Mouse (Mus musculus) testis, postnatal 10 days (tissue): Measurements from ENCODE around the gene Col8a2.

Experiments
- DNase-seq: peaks from one replicate; pipeline ENCODE4 v3.0.0; 2021; ENCODE audit warnings: low spot score

Gene Col8a2

DNA sequence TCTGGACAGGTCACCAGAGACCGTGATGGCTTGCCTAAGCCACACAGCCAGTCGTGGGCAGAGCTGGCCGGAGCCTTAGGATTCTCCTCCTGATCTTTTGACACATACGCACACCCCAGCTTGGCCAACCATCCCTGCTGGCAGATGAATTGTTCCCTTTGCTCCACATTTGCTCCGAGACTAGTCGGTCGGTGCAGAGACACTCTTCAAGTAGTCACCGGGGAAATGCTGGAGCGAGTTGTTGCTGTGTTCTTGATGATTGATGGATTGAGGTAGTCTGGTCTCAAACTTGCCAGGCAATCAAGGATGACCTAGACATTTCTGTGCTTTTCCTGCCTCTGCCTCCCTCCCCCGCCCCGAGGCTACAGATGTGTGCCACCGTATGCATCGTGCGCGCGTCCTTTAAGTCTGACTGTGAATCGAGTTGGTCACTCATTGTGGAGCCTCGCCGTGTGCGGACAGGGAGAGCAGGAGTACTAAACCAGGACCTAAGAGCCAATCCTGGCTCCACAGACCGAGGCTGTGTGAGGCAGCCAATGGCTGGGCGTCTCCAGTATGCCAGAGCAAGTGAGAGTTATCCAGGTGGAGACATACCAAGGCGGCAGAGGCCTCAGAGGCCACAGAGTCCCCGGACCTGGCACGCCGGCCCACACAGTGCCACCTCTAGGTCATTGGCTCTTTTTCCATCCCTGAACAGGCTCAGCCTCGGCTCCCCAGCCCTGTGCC lies 15.2 kb downstream of the Col8a2 start:
- DNase-seq: no peak

DNA sequence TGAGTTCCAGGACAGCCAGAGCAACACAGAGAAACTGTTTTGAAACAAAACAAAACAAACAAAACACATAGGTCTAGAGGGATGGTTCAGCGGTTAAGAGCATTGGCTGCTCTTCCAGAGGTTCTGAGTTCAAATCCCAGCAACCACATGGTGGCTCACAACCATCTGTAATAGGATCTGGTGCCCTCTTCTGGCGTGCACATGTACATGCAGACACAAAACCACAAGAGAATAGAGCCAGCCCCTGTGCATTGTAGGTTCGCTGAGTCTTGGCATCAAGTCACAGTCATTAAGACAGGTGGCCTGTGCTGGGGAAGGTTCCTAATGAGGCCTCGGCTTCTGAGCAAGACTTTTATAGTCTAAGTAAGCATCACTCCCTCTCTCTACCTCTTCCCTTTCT lies 17.3 kb downstream of the Col8a2 start:
- no peak for DNase-seq

DNA sequence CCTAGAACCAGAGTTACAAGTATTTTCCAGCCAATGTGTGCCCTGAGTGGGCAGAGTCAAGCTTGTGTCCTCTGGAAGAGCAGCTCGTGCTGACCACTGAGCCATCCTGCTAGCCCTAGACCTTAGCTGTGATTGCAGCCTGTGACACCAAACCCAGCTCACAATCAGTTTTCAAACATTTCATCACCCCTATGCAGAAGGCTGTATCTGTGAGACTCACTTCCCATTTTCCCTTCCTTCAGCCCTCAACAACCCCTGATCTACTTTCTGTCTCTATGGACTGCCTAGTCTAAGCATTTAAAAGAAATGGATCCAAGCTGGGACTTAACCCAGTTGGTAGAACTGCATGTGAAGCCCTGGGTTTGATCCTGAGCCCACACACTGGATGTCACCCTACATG lies 18.8 kb downstream of the Col8a2 start:
- no peak for DNase-seq

DNA sequence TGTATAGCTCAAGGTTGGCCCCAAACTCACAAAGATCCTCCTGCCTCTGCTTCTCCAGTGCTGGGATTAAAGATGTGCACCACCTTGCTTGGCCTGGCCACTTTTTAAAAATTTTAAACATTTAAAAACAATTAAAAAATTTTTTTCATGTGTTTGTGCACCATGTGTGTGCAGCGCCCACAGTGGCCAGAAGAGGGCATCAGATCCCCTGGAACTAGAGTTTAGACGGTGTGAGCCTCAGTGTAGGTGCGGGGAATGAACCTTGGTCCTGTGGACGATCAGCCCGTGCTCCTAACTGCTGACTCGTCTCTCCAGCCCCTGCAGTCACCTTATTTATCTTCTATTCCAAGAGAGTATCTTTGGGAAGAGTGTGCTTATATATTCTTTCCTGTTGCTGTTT lies 19.5 kb downstream of the Col8a2 start:
- no peak for DNase-seq

DNA sequence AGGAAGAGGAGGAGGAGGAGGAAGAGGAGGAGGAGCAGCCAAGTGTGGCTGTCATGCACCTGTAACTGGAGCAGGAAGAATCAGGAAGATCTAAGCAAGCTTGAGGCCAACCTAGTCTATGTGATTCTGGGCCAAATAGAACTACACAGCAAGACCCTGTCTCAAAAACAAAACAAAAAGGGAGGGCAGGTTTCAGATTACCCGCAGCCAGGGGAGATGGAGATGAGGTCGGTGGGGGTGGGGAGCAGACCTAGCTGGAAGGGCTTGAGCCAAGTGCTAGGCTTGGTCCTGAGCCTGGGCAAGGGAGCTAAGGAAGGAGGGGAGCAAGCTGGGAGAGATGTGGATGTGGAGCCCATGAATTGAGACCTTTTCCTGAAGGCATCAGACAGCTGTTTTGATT lies 20.2 kb downstream of the Col8a2 start:
- DNase-seq: no peak

DNA sequence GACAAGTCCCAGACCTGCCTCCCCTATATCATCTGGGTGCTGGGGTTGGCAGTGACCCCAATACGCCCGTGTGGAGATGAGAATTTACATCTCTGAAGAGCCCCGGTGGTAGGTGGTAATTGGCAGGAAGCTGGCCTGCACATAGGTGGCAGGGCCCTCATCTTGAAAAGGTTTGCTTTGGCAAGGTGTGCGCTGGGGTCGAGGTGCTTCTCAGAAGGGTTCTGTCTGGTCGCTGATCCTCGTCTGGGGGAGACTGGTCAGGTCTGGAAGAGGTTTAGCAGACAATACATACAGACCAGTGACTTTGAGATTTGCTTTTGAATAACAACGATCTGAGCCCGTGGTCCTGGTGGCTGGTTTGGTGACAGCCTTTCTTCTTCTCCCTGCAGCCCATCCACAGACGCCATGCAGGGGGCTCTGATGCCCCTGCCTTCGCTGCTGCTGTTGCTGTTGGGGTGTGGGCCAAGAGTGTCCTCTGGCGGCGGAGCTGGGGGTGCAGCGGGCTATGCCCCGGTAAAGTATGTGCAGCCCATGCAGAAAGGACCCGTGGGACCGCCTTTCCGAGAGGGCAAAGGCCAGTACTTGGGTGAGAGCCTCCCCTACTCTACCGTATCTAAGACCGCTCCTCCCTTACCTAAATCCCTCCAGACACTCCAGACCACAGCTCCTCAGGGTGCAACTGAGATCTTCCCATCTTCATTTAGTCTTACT lies 22.8 kb downstream of the Col8a2 start:
- no peak for DNase-seq

DNA sequence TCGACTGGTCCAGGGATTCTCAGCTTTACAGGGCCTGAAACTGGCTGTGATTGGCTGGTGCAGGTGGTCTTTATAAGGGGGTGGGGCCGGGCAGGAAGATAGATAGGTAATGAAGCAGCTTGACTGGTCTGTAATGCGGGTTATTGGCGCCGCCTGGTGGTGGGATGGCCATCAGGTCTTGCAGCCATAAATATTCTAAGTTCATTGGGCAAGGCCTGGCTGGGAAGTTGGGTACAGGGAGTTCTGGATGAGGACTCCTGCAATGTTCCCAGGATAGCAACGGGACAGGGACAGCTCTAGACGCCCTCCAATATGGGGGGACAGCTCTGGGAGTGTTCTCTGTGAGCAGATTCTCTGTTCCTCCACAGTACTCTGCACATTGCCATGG lies 23.3 kb downstream of the Col8a2 start:
- DNase-seq: peak; percentile 94

DNA sequence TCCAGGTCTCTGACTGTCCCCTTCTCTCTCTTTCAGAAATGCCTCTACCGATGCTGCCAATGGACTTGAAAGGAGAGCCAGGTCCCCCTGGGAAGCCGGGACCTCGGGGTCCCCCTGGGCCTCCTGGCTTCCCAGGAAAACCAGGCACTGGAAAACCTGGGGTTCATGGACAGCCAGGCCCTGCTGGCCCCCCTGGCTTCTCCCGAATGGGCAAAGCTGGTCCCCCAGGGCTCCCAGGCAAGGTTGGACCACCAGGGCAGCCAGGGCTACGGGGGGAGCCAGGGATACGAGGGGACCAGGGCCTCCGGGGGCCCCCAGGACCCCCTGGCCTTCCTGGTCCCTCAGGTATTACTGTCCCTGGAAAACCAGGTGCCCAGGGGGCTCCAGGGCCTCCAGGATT lies 23.8 kb downstream of the Col8a2 start:
- DNase-seq: no peak

DNA sequence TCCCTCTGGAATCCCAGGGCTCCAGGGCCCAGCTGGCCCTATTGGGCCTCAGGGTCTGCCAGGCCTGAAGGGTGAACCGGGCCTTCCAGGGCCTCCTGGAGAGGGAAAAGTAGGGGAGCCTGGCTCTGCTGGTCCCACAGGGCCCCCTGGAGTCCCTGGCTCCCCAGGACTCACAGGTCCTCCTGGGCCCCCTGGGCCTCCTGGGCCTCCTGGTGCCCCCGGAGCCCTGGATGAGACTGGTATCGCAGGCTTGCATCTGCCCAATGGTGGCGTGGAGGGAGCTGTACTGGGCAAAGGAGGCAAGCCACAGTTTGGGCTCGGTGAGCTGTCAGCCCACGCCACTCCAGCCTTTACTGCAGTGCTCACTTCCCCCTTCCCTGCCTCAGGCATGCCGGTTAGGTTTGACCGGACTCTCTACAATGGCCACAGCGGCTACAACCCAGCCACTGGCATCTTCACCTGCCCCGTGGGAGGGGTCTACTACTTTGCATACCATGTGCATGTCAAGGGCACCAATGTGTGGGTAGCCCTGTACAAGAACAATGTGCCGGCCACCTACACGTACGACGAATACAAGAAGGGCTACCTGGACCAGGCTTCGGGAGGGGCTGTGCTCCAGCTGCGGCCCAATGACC lies 25.1 kb downstream of the Col8a2 start:
- no peak for DNase-seq

DNA sequence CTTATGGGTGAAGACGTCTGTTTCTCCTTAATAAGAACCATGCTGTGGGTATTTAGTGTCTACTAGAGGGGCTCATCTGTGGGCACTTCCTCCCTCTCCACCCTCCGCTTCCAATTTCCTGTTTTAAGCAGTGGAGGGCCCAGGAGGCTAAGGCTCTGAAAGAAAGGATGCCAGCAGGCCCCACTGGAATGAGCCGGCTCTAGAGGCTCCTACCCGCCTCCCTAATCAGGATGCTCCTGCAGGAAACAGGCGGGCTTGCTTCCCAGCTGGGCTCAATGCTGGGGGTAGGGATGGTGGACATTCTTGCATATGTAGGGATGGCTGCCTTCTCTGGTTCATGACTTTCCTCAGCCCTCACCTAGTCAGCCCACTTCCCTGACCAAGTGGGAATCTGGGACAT lies 26.6 kb downstream of the Col8a2 start:
- no peak for DNase-seq

DNA sequence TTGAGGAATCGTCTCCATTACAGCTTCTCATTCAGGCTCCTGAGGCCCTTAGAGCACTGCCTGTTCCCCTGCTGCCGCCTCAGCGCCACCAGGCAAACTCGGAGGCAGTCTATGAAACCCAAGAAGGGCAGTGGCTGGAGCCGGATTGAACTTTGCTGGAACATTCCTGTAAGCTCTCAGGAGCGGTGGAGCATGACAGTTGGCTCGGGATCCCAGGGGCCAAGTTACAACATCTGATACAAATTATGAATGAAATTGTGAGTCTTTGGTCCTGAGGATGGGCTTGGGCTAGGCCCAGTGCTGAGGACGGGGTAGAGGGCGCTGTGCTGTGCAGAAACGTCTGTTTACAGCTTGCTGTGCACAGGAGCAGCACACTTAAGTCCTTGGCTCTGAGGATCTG lies 27.8 kb downstream of the Col8a2 start:
- no peak for DNase-seq

DNA sequence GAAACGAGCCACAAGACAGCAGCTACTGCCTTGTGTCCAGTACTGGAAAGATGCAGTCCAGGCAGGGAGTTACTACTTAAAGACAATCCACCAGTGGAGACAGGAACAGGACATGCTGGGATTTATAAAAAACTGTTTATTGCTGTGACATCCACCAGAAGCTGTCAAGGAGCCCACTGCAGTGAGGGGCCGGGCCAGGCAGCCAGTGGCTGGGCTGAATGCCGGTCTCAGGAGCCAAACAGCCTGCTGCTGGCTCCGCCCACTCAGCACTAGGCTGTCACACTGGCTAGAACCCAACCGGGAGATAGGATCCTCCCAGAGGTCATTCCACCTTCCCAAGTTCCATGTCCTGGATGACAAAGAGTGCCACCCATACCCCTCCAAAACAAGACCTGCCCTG lies 29.3 kb downstream of the Col8a2 start:
- DNase-seq: no peak

DNA sequence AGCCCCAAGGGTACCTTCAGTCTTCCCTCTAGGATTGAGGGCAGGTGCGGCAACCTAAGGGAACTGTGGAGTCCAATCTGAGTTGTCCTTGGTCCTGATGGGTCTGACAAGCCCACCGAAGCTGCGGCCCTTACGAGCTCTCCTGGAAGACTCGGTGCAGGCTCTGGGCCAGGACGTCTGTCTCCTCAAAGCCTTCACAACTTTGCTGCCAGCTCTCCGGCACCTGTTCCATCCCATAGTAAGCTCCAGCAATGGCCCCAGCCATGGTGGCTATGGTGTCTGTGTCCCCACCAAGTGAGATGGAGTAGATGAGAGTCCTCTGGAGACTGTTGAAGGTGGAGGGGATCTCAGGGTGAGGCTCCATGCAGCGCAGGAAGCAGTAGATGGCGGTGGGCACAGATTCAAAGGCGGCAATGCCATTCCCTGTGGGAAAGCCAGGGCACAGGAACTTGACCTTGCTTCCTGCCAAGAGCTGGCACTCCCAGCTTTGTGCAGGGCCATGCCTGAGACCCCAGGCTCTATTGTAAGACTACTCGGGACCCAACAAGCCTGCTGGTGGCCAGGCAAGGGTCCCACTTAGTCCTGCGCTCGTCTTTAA lies 29.9 kb downstream of the Col8a2 start:
- no peak for DNase-seq

DNA sequence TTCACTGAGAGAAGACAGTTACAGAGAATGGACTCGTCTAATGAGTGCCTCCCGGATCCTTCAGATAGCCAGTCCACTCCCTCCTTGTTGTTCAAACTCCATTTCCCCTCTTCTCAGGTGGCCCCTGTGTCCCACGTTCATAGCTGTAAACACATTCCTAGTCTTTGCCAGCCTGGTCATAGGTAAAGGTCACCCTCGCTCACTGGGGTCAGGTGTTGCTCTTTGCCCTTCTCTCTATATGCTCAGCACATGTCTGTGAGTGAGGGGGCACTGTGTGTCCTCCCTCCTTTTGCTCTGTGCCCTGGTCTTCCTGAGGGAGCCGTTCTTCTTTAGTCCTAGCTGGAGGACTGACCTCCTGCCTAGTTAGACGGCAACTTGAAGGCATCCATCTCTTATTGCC lies 33.2 kb downstream of the Col8a2 start:
- no peak for DNase-seq

DNA sequence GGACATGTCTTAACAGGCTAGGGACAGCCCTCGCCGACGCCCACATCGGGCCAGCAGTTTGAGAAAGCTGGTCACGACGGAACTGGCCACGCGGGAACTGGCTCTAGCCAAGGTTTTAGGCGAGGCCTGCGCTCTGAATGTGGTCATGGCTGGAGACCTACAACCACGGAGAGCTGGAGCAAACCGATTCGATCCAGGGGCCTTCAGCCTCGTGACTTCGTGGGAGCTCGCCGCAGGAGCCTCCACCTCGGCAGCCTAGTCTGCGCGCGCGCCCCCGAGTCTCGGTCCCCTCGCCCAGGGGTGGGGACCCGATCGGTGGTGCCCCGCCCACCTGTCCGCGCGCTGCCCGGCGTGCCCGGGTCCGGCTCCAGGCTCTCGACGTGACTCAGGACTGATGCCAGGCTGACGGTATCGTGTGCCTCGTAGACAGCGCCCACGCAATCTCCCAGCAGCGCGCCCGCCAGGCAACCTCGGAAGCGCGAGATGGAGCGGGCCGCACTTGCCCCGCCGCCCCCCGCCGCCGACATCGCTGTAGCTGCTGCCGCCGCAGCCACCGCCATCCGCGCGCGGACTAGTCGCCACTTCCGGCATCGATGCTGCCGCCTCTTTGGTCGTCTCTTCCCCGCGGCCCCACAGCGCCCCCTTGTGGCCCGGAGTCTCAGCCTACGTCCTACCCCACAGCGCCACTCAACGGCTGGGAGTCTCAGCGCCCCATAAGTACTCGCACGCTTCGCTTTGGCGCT lies 34.7 kb downstream of the Col8a2 start, which contains the start of gene Adprhl2:
Gene Adprhl2 (minus strand): TSS at position 593 of the 743 bp plus-strand sequence.
- peak; percentile 100 for DNase-seq

DNA sequence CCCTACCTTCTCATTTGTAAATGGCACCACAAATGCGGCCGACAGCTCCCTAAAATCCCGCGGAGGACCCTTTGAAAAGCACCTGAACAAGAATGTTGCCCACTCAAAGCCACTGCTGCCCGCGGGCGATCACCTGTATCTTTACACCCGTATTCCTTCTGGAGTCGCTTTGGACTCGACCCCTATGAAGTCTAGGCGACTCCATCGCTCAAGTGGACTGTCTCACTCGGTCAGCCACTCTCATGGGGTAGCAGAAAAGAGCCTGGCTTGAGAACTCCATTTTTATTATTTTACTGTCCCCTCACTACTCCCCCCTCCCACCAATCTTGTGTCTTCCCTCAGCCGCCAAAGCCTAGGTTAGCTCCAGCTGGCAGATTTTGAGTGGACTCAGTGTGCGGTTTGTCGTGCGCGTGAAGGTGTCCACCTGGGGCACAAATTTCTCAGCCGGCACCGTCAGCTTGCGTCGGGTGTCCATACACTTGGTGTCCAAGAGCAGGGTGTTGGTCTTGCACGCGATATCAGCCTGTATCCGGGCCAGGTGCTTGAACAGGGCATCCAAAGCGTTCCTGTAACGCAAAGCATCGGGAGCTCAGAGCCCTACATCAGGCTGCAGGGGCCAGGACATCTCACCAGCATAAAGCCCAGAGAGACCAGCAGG lies 35.4 kb downstream of the Col8a2 start:
- no peak for DNase-seq

DNA sequence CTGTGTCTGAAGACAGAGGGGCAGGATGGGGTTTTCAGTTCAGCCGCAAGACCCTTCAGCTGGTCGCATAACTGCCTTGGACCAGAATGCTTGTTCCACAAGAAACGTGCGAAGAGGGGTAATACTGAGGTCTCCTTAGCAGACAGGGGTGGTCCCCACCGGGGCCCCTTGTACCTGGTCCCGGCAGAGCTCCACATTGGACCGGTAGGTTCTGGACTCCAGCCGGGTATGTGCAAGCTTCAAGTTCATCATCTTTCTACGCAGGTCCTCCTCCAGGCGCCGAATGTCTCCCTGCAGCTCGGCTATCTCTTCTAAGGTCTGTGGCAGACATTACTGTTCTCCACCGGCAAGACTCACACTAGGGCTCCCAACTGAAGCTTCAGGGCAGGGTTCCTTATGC lies 36.1 kb downstream of the Col8a2 start:
- no peak for DNase-seq

DNA sequence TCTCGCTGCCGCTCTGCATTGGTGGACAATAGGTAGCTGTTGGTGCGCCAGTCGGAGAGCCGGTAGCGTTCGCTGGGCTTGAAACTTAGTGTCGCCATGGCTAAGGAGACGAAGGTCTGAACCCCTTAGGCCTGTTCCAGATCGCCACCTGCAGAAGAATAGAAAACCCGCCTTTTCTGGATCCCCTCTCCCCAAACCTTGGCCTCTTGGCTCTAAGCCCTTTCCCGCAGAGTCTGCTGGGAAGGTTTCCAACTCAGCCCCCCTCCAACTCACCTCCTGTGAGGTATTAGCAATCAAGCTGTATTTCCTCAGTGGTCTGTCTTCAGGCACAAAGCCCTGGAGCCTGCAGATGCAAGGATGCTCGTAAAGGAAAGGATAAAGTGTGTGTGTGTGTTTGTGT lies 38.3 kb downstream of the Col8a2 start:
- DNase-seq: peak; percentile 47

DNA sequence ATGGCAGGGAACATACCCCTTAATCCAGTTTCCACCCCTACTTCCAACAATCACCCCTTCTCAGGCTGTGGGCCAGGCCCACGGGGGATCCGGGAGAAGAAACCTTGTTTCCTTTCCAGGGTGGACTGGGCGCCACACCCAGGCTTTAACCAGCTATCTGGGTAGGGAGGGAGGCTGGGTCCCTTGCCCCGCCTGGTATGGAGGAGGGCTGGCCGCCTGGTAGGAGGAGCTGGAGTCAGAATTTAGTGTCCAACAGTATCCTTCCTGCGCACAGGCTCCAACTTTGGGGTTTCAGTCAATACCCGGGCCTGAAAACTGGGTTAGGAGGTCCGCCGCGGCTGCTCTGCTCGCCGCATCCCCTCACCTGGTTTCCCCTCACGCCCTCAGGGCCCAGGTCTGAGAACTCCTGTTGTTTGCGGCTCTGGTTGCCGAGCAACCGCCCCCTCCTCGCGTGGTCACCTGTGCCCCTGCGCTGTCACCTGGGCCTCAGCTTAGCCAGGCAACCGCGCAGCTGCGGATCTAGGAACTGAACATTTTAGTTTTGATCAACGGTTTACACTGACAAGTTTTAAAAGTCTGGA lies 38.8 kb downstream of the Col8a2 start, which contains the start of gene Tekt2:
Gene Tekt2 (minus strand): TSS at position 408 of the 581 bp plus-strand sequence.
- DNase-seq: peak; percentile 64

DNA sequence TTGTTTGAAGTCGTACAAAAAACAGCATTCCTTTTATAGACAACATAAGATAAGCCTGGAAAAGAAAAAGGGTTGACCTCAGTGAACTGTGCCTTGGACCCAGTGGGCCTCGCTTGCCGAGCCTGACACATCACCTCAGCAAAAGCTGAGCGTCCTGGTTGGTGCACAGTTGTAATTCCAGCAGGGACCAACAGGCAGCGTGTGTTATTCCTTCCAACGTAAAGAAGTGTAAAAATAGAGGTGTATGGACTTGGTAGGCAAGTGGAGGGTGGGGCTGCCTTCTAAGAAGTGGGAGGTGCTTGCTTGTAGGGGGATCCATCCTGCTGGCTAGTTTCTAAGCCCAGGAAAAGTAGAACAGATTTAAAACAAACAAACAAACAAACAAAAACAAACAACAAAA lies 39.4 kb downstream of the Col8a2 start:
- peak; percentile 41 for DNase-seq

DNA sequence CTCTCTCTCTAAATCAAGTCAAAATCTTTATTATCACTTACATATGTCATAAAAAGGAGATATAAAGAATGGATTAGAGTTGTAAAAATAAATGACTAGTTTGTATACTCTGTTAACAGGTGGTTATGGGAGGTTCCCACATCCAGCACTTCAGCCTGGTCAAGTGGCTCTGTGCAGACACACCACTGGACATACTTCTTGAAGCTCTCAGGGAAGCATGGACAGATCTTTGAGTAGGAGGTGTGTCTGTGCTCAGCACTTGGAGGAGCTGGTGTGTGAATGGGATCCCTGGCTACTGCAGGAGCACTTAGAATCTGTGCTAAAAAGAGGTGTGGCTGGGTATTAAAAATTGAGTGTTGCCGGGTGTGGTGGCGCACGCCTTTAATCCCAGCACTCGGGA lies 43.7 kb downstream of the Col8a2 start:
- DNase-seq: no peak
